Mouse (Mus musculus) G1E (cell line): ENCODE data around the gene Krtap16-1. TPM values are rescaled to one million over a fixed set of nuclear protein-coding genes. Genes with fewer than 3 reads are reported as not detected.

Experiments used
- ATAC-seq: 2 replicates; pipeline ENCODE4 v1.8.0; 2016; ENCODE audit warnings: mild to moderate bottlenecking; ENCODE audit not compliant: insufficient number of reproducible peaks, poor library complexity, low FRiP score, severe bottlenecking; ENCODE audit errors: extremely low read depth
- DNase-seq: peaks from one replicate; pipeline ENCODE4 v3.0.0; 2012; ENCODE audit warnings: low spot score
- H3K27me3 ChIP-seq: 2 replicates; pipeline ENCODE4 v1.6.1; 2012; ENCODE audit warnings: mild to moderate bottlenecking, low read length, inconsistent platforms; ENCODE audit not compliant: insufficient read depth
- H3K36me3 ChIP-seq: replicated peaks from 2 replicates; pipeline ENCODE3; 2012; ENCODE audit warnings: mild to moderate bottlenecking, inconsistent platforms
- H3K4me1 ChIP-seq: 2 replicates; pipeline ENCODE4 v1.6.1; 2012; ENCODE audit warnings: low read depth, low read length, inconsistent platforms, mixed read lengths; ENCODE audit not compliant: insufficient read depth
- H3K4me3 ChIP-seq: 2 replicates; pipeline ENCODE4 v1.5.1; 2012; ENCODE audit warnings: low read depth, mild to moderate bottlenecking, inconsistent platforms, low read length, moderate library complexity, mixed read lengths
- H3K9me3 ChIP-seq: replicated peaks from 2 replicates; pipeline ENCODE4 v1.6.1; 2012; ENCODE audit warnings: inconsistent platforms
- CTCF ChIP-seq: IDR thresholded peaks from 2 replicates; pipeline ENCODE4 v1.5.1; 2012; ENCODE audit warnings: low read depth, low read length, inconsistent platforms, mixed read lengths
- GATA1 ChIP-seq: IDR thresholded peaks from 2 replicates; pipeline ENCODE4 v1.6.1; 2012; ENCODE audit warnings: borderline replicate concordance, low read length, inconsistent platforms, mixed read lengths
- GATA2 ChIP-seq: IDR thresholded peaks from 2 replicates; pipeline ENCODE4 v1.6.1; 2012; ENCODE audit warnings: low read depth, low read length, inconsistent platforms, borderline replicate concordance
- POLR2AphosphoS5 ChIP-seq: IDR thresholded peaks from 2 replicates; pipeline ENCODE4 v1.6.1; 2012; ENCODE audit warnings: low read depth, low read length, inconsistent platforms; ENCODE audit not compliant: insufficient replicate concordance
- TAL1 ChIP-seq: conservative IDR thresholded peaks from 2 replicates; pipeline ENCODE4 v1.6.1; 2012; ENCODE audit warnings: low read depth, low read length, inconsistent platforms, mixed read lengths
- polyA plus RNA-seq: library from polyadenylated mRNA; stranded (reverse); fragments of >175 nt; gene quantifications from 2 replicates; pipeline ENCODE4 v1.2.3, GENCODE M21; 2012
- total RNA-seq, 2 experiments: library from RNA; stranded (forward) in 1 of 2; stranded (reverse) in 1 of 2; fragments of 200-1000 nt in 1 of 2; fragments of >200 nt in 1 of 2; fragmentation: Nextera tagmentation in 1 of 2; gene quantifications; 2 replicates each; pipeline ENCODE4 v1.2.3; 2014 to 2017

The Krtap16-1 gene
- total RNA-seq (2014; fragmentation: Nextera tagmentation), result not detected in 2 replicates
- 0.06 and 0.11 TPM in 2 replicates for total RNA-seq (2017)
- polyA plus RNA-seq, result not detected in 2 replicates

- no peak for ATAC-seq
- TF ChIP-seq CTCF (no peak), POLR2AphosphoS5 (no peak), TAL1 (no peak), GATA1 (no peak), GATA2 (no peak)
- Histone ChIP-seq H3K36me3 (no peaks in the 10 kb centered on the region), H3K4me1 (no peaks in the 10 kb centered on the region; the same call in 1 of the 2 replicates), H3K4me3 (peak within 1 kb of the TSS; percentile 36; the same call in 1 of the 2 replicates), H3K27me3 (no peaks in the 10 kb centered on the region), H3K9me3 (peaks cover 68% of the 10 kb centered on the region)
- no peak for DNase-seq
Measured at GRCm38 (mm10) chr11:99986180-99986647, at the start of gene Krtap16-1. Gene Krtap16-1, minus strand, starts transcription at chr11:99986597.

GRCm38 (mm10) chr11:100029768-100030167 lies 43.4 kb upstream of the Krtap16-1 start, which contains the start of gene Krt33b:
Gene Krt33b, minus strand, starts transcription at chr11:100029868.
- H3K9me3 ChIP-seq, result peaks cover 40% of the 10 kb centered on the region
- ATAC-seq (no peak), DNase-seq (no peak)
- TF ChIP-seq CTCF (no peak), TAL1 (no peak), GATA1 (no peak), GATA2 (no peak), POLR2AphosphoS5 (no peak)
- H3K4me1 ChIP-seq, result no peaks in the 10 kb centered on the region
- H3K36me3 ChIP-seq, result no peaks in the 10 kb centered on the region
- H3K4me3 ChIP-seq, result no peak within 1 kb of the TSS
- no peaks in the 10 kb centered on the region for H3K27me3 ChIP-seq

- DNase-seq, result no peak
- TF ChIP-seq GATA1, result no peak
- TF ChIP-seq CTCF, result no peak
- TF ChIP-seq POLR2AphosphoS5, result no peak
- TF ChIP-seq GATA2, result no peak
Measured at GRCm38 (mm10) chr11:100021438-100021837, 35.0 kb upstream of the Krtap16-1 start.

GRCm38 (mm10) chr11:100019466-100019865 lies 33.1 kb upstream of the Krtap16-1 start:
- Histone ChIP-seq H3K4me1 (no peaks in the 10 kb centered on the region), H3K36me3 (no peaks in the 10 kb centered on the region), H3K4me3 (no peak overlapping the region), H3K27me3 (no peaks in the 10 kb centered on the region), H3K9me3 (peaks cover 48% of the 10 kb centered on the region)
- ATAC-seq, result no peak
- DNase-seq, result no peak
- TF ChIP-seq TAL1, result no peak

More at GRCm38 (mm10) chr11:100021438-100021837, 35.0 kb upstream of the Krtap16-1 start:
- no peaks in the 10 kb centered on the region for H3K4me1 ChIP-seq
- no peak for ATAC-seq
- H3K9me3 ChIP-seq, result peaks cover 52% of the 10 kb centered on the region
- H3K27me3 ChIP-seq, result no peaks in the 10 kb centered on the region
- no peak overlapping the region for H3K4me3 ChIP-seq
- no peaks in the 10 kb centered on the region for H3K36me3 ChIP-seq

- Histone ChIP-seq H3K36me3 (no peaks in the 10 kb centered on the region), H3K4me3 (no peak within 1 kb of the TSS), H3K27me3 (no peaks in the 10 kb centered on the region), H3K9me3 (peaks cover 55% of the 10 kb centered on the region), H3K4me1 (no peaks in the 10 kb centered on the region)
- ATAC-seq (no peak), DNase-seq (no peak)
- TF ChIP-seq POLR2AphosphoS5 (no peak), TAL1 (no peak), GATA2 (no peak), GATA1 (no peak), CTCF (no peak)
Measured at GRCm38 (mm10) chr11:100016112-100016511, 29.7 kb upstream of the Krtap16-1 start, which contains the start of gene Krt33a. Gene Krt33a, minus strand, starts transcription at chr11:100016212.

GRCm38 (mm10) chr11:100013691-100014171 lies 27.3 kb upstream of the Krtap16-1 start:
- H3K36me3 ChIP-seq, result no peaks in the 10 kb centered on the region

More at GRCm38 (mm10) chr11:100013691-100014171, 27.3 kb upstream of the Krtap16-1 start:
- Histone ChIP-seq H3K9me3 (peaks cover 57% of the 10 kb centered on the region), H3K4me1 (no peaks in the 10 kb centered on the region), H3K4me3 (no peak overlapping the region), H3K27me3 (no peaks in the 10 kb centered on the region)
- no peak for DNase-seq
- TF ChIP-seq POLR2AphosphoS5, result no peak
- no peak for TF ChIP-seq CTCF
- TF ChIP-seq GATA1, result no peak
- no peak for TF ChIP-seq TAL1
- no peak for TF ChIP-seq GATA2
- ATAC-seq, result no peak
